Mouse (Mus musculus) heart, embryonic 10.5 days (tissue): Measurements from ENCODE around the gene Arfgap2. TPM values are rescaled to one million over a fixed set of nuclear protein-coding genes. Genes with fewer than 3 reads are reported as not detected.

Experiments used
- DNase-seq: peaks from one replicate; pipeline ENCODE4 v3.0.0-alpha.2; 2017; ENCODE audit warnings: low spot score
- H3K27ac ChIP-seq: fragments of 300-500 bp; sonication (generic); 2 replicates; pipeline ENCODE4 v1.5.1; 2016; ENCODE audit warnings: mild to moderate bottlenecking
- H3K27me3 ChIP-seq: fragments of 300-500 bp; sonication (generic); 2 replicates; pipeline ENCODE4 v1.6.1; 2016; ENCODE audit warnings: mild to moderate bottlenecking; ENCODE audit not compliant: poor library complexity, insufficient read depth, severe bottlenecking
- H3K36me3 ChIP-seq: fragments of 300-500 bp; sonication (generic); 2 replicates; pipeline ENCODE4 v1.6.1; 2016; ENCODE audit warnings: mild to moderate bottlenecking, moderate library complexity
- H3K4me1 ChIP-seq: fragments of 300-500 bp; sonication (generic); 2 replicates; pipeline ENCODE4 v1.6.1; 2016; ENCODE audit warnings: mild to moderate bottlenecking
- H3K4me3 ChIP-seq: fragments of 300-500 bp; sonication (generic); 2 replicates; pipeline ENCODE4 v1.5.1; 2016; ENCODE audit warnings: mild to moderate bottlenecking, moderate library complexity
- H3K9me3 ChIP-seq: fragments of 300-500 bp; sonication (generic); 2 replicates; pipeline ENCODE4 v1.6.1; 2016; ENCODE audit warnings: mild to moderate bottlenecking, moderate library complexity
- WGBS: fragments of 180-500 bp; shearing (Covaris S2); methylation state at CpG from one replicate; pipeline ENCODE4 v1.1.7; 2016; 5-methylcytosine and 5-hydroxymethylcytosine counted together
- polyA plus RNA-seq: library from polyadenylated mRNA; unstranded; fragments of >200 nt; fragmentation: Nextera tagmentation; extraction: Ambion mirVana; gene quantifications from 2 replicates; pipeline ENCODE4 v1.2.1, GENCODE M21; 2016

Gene Arfgap2
- polyA plus RNA-seq, 1 experiment from 2014 or later: 85.7 TPM

DNA sequence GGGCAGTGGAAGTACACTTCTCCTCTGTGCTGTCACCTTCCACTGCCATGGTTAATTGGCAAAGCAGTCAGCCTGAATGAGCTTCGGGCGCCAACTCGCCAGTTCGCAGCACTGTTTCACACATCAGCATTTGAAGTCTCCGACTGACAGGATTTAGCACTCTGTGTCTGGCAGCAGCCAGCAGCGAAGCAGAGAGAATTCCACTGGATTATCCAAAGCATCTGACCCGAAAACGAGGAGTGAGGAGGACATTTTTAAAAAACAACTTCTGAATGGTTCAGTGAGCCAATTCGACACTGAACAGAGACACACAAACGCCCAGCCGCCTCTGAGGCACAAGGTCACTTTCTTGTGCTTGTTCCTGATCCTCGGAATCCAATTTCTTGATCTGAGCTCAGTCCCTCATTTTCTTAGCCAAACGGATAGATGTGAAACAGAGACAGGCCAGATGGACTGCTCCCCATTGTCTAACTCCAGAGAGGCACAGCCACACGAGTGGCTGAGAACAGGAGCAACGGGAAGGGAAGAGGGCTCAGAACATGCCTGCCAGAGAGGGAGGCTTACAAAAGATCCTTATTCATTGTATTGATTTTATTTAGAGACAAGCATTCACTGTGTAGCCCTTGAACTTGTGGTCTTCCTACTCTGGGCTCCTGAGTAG, 60.1 kb downstream of the Arfgap2 start:
- H3K9me3 ChIP-seq: no peaks in the 10 kb centered on the region
- H3K36me3 ChIP-seq: no peaks in the 10 kb centered on the region
- no peak overlapping the region for H3K4me3 ChIP-seq
- H3K27ac ChIP-seq: no peak overlapping the region
- no peak for DNase-seq
- 50% methylated on average over 15 of the region's 15 CpGs for WGBS
- H3K27me3 ChIP-seq: no peaks in the 10 kb centered on the region
- H3K4me1 ChIP-seq: peaks cover 12% of the 10 kb centered on the region; the same call in 1 of the 2 replicates

Other genes starting within 250 kb of the Arfgap2 start
- 6.6 and 13.8 TPM in 2 replicates for gene Rapsn, start 229.4 kb upstream of the Arfgap2 start, polyA plus RNA-seq
- 315 and 334 TPM in 2 replicates for gene Psmc3, start 211.0 kb upstream of the Arfgap2 start, polyA plus RNA-seq
- 32.6 and 37.5 TPM in 2 replicates for gene Slc39a13, start 194.6 kb upstream of the Arfgap2 start, polyA plus RNA-seq
- 0.99 and 4.1 TPM in 2 replicates for gene Spi1, start 182.6 kb upstream of the Arfgap2 start, polyA plus RNA-seq
- gene Mybpc3, start 146.8 kb upstream of the Arfgap2 start, polyA plus RNA-seq: 450 and 1,030 TPM in 2 replicates
- gene Madd, start 81.1 kb upstream of the Arfgap2 start, polyA plus RNA-seq: 6.8 and 7.7 TPM in 2 replicates
- 1.9 and 4.5 TPM in 2 replicates for gene Nr1h3, start 62.1 kb upstream of the Arfgap2 start, polyA plus RNA-seq
- gene Acp2, start 62.1 kb upstream of the Arfgap2 start, polyA plus RNA-seq: 17.6 and 24.2 TPM in 2 replicates
- 7.3 and 9.4 TPM in 2 replicates for gene Ddb2, start 28.0 kb upstream of the Arfgap2 start, polyA plus RNA-seq
- gene Pacsin3, start 9.0 kb upstream of the Arfgap2 start, polyA plus RNA-seq: 26.0 and 27.4 TPM in 2 replicates
- 43.2 and 50.1 TPM in 2 replicates for gene 1110051M20Rik, start 179.7 kb downstream of the Arfgap2 start, polyA plus RNA-seq
- gene Lrp4, start 192.5 kb downstream of the Arfgap2 start, polyA plus RNA-seq: 4.6 and 5.7 TPM in 2 replicates